Mouse (Mus musculus) lung, postnatal 0 days (tissue): ENCODE measurements around the gene Fgl2.

Experiments
- CTCF ChIP-seq: IDR thresholded peaks from 2 replicates; pipeline ENCODE4 v1.5.1; 2016; ENCODE audit warnings: antibody characterized with exemption, mild to moderate bottlenecking
- EP300 ChIP-seq: IDR thresholded peaks from 2 replicates; pipeline ENCODE4 v1.6.1; 2016; ENCODE audit warnings: antibody characterized with exemption, mild to moderate bottlenecking, control low read depth

DNA sequence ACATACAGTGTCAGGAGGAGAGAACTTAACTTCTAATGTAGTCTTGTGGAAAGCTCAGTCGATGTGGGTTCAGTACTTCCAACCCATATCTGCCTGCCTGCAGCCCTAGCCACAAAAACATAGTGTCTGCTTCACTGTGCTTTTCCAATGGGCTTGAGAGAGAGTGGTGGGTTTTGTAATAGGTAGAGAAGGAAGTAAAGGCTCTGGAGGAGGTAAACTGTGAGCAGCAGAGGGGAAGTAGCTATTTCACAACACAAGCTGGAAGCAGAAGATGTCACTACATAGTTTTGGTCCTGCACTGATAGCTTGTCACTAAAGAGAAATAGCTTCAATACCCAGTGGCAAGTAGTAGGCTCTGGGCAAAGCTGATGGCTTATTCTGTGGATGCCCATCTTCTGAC is 40.3 kb upstream of the Fgl2 start:
- TF ChIP-seq CTCF (no peak), EP300 (no peak)
